Mouse (Mus musculus): ENCODE measurements at regions not wholly inside any gene's neighbourhood (a gene's known extent, or its start where the extent isn't known, plus 50 kb on each side); places are given as distances from the start of the nearest gene placed in this dataset.

DNA sequence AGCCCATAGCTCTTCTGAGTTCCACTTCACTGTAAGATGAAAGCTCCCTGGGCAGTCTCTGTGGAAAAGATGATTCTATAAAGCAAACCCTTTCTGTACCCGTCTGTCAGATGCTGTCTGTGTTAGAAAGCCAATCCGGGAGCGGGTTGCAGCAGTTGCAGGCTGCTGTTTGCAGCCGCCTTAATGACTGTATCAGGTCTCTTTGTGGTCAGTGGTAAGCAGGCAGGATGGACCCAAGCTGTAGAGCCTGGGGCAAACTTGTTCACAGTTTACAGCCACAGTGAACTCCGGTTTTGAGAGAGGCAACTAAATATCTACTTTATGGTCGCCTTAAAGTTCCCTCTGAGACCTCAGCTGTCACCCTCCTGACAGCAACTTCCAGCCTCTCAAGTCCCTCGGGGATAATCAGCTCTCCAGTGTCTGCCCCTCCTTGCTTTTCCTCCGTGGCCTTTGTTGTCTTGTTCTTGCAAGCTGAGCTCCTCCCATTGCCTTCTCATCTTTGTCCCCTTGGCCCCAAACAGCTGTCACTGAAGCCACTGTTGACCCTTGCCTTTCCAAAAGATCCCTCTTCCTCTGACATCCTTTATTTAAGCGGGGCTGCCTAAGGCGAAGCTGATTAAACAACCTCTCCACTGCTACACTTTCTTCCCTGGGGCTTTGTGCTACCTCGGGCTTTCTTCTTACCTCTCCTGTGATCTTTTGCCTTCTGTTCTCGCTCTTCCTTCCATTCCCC, 565.1 kb downstream of the Bnc2 start:
- H3K4me3 ChIP-seq (replicated peaks; ENCODE audit: extremely low read depth, low read depth, low read length): no peak overlapping the region
- 42% methylated on average over 12 of the region's 12 CpGs for WGBS
- no peak for TF ChIP-seq POLR2A (IDR thresholded peaks at IDR 0.05; ENCODE audit: borderline replicate concordance, extremely low read depth, low read depth, low read length)
- TF ChIP-seq CTCF (IDR thresholded peaks at IDR 0.05; ENCODE audit: insufficient read depth, low read length): no peak
- no peak for DNase-seq
- no peaks in the 10 kb centered on the region for H3K4me1 ChIP-seq (ENCODE audit: control insufficient read depth, insufficient read depth, low read length)

DNA sequence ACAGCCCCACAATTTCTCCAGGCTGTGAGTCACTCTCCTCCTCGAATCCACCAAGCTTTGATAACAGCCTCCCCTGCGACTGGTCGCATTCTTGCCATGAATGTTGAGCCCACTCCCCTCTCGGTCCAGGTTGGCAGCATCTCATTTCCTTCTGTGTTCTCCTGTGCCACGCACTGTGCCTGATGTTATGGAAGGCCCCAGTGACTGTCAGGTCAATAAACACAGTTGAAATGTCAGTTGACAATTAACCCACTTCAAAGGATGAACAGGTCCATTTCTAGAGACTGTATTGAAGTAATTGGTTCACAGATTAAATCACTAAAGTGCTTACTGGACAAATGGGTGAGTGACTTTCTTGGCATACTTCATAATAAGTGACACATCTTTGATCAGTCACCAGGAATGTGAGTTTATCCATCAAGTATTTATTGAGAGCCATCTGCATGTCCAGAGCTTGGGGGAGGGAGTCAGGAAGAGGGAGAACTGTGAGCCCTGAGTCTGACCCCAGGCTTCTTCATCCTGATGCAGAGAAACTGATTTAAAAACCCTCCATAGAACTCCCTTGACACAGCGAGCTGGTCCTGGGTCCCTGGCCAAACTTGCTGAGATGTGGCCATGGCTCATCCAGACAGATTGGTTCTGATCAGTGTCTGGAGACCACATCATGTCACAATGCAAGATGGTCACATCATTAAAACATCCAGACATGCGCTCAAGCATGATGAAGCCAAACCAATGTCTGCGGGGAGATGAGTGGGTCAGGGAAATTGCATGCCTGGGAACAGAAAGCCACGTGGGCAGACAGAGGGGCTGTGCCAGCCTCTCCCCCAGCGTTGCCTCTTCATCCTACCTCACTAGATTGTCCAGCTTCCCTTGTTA, 560.7 kb downstream of the Bnc2 start:
- Histone ChIP-seq H3K4me3 (replicated peaks; ENCODE audit: extremely low read depth, low read depth, low read length) (no peak overlapping the region), H3K4me1 (ENCODE audit: control insufficient read depth, insufficient read depth, low read length) (no peaks in the 10 kb centered on the region)
- 71% methylated on average over 10 of the region's 10 CpGs for WGBS
- no peak for DNase-seq
- no peak for TF ChIP-seq CTCF (IDR thresholded peaks at IDR 0.05; ENCODE audit: insufficient read depth, low read length)
- TF ChIP-seq POLR2A (IDR thresholded peaks at IDR 0.05; ENCODE audit: borderline replicate concordance, extremely low read depth, low read depth, low read length): no peak

DNA sequence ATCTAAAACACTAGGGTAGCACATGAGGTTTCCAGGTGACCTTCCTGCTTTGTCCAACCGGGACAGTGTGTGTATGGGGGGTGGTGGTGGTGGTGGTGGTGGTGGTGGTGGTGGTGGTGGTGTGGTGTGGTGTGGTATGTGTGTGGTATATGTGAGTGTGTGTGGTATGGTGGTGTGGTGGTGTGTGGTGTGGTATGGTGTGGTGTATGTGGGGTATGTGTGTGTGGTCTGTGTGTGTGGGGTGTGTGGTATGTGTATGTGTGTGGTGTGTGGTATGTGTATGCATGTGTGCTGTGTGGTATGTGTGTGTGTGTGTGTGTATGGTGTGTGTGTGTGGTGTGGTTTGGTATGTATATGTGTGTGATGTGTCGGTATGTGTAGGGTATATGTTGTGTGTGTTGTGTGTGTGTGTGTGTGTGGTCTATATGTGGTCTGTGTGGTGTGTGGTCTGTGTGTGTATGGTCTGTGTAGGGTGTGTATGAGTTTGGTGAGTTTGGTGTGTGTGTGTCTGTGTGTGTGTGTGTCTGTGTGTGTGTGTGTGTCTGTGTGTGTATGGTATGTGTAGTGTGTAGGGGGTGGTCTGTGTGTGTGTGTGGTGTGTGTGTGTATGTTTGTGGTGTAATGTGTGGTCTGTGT, 556.7 kb downstream of the Bnc2 start:
- Histone ChIP-seq H3K4me3 (replicated peaks; ENCODE audit: extremely low read depth, low read depth, low read length) (no peak overlapping the region), H3K4me1 (ENCODE audit: control insufficient read depth, insufficient read depth, low read length) (no peaks in the 10 kb centered on the region)
- 95% methylated on average over 2 of the region's 2 CpGs for WGBS
- no peak for TF ChIP-seq POLR2A (IDR thresholded peaks at IDR 0.05; ENCODE audit: borderline replicate concordance, extremely low read depth, low read depth, low read length)
- no peak for TF ChIP-seq CTCF (IDR thresholded peaks at IDR 0.05; ENCODE audit: insufficient read depth, low read length)
- no peak for DNase-seq

DNA sequence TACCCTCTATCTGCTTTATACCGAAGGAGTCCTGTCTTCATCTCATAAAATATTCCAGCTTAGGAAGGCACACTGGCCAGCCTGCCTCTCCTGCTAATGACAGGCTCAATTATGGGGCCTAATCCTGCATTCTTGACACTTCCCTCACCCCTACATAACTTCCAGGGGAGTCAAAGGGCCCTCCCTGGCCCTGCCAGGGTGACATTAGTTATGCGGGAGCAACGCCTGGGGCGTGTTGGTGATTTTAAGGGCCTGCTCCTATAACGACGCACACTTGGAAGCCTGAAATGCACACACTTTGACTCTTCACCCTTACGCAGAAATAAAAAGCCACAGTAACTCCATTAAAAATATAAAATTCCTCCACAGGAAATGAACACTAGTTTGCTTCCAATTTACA, 555.5 kb downstream of the Bnc2 start:
- WGBS: 66% methylated on average over 7 of the region's 7 CpGs
- no peaks in the 10 kb centered on the region for H3K4me1 ChIP-seq (ENCODE audit: control insufficient read depth, insufficient read depth, low read length)
- DNase-seq: no peak
- TF ChIP-seq CTCF (IDR thresholded peaks at IDR 0.05; ENCODE audit: insufficient read depth, low read length) (no peak), POLR2A (IDR thresholded peaks at IDR 0.05; ENCODE audit: borderline replicate concordance, extremely low read depth, low read depth, low read length) (no peak)
- H3K4me3 ChIP-seq (replicated peaks; ENCODE audit: extremely low read depth, low read depth, low read length): no peak overlapping the region

DNA sequence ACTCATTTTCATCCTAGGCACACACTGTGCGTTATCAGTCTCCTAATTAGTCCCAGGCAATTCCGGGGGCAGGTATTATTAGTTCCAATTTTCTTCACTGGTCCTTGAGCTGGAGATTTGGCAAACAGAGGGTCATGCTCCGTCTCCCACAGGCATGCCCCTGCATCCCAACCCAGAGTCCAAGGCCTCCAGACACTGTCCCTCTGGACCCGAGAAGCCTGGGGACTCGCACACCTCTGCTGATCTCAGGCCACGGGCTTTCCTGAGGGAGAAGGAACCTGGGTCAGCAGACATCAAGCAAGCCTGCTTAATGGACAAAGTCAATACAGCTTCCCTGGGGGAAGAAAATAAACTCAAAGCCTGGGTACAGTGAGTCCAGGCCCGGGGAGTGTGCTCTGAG, 554.7 kb downstream of the Bnc2 start:
- TF ChIP-seq CTCF (IDR thresholded peaks at IDR 0.05; ENCODE audit: insufficient read depth, low read length): no peak
- no peak for TF ChIP-seq POLR2A (IDR thresholded peaks at IDR 0.05; ENCODE audit: borderline replicate concordance, extremely low read depth, low read depth, low read length)
- Histone ChIP-seq H3K4me3 (replicated peaks; ENCODE audit: extremely low read depth, low read depth, low read length) (no peak overlapping the region), H3K4me1 (ENCODE audit: control insufficient read depth, insufficient read depth, low read length) (no peaks in the 10 kb centered on the region)
- WGBS: 79% methylated on average over 7 of the region's 7 CpGs
- DNase-seq: no peak

DNA sequence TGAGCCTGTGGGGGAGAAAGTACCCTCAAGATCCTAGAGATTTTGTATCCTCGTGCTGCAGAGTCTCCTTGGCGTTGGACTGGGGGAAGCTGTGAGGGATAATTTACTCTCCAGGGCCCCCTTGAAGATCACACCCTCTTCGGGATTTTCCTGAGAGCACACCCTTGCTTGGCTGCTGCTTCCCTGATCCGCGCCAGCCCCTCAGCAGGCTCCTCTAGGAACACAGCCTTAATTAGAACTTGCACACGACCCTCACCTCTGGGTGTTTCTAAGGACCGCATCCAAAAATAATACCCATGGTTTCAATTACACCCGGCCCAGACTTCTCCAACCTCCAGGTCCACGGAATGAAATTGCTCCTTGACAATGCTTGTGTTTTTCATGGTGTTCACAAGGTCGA, 553.6 kb downstream of the Bnc2 start:
- TF ChIP-seq CTCF (IDR thresholded peaks at IDR 0.05; ENCODE audit: insufficient read depth, low read length) (no peak), POLR2A (IDR thresholded peaks at IDR 0.05; ENCODE audit: borderline replicate concordance, extremely low read depth, low read depth, low read length) (no peak)
- WGBS: 71% methylated on average over 10 of the region's 10 CpGs

DNA sequence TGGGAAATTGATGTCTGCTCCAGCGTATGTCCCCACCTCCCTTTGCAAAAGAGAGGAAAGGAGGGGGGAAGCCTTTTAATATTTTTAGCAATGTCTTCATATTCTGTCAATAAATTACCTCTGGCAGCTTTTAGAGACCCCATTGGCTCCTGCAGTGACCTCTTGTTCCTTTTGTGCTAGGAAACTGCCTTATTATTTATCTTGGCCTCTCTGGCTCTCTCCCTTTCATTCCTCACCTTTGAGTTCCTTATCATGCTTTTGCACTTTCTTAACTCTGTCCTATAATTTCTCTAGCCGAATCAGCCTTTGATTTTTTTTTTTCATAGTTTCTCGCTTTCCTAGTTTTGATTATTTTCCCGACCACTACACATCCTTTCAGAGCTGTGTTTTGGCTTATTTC, 548.7 kb downstream of the Bnc2 start:
- no peak for DNase-seq
- TF ChIP-seq CTCF (IDR thresholded peaks at IDR 0.05; ENCODE audit: insufficient read depth, low read length): no peak
- no peak for TF ChIP-seq POLR2A (IDR thresholded peaks at IDR 0.05; ENCODE audit: borderline replicate concordance, extremely low read depth, low read depth, low read length)
- Histone ChIP-seq H3K4me3 (replicated peaks; ENCODE audit: extremely low read depth, low read depth, low read length) (no peak overlapping the region), H3K4me1 (ENCODE audit: control insufficient read depth, insufficient read depth, low read length) (no peaks in the 10 kb centered on the region)
- WGBS: 39% methylated on average over 4 of the region's 4 CpGs

More for the DNA sequence above, 553.6 kb downstream of the Bnc2 start:
- no peak for DNase-seq
- Histone ChIP-seq H3K4me3 (replicated peaks; ENCODE audit: extremely low read depth, low read depth, low read length) (no peak overlapping the region), H3K4me1 (ENCODE audit: control insufficient read depth, insufficient read depth, low read length) (no peaks in the 10 kb centered on the region)

DNA sequence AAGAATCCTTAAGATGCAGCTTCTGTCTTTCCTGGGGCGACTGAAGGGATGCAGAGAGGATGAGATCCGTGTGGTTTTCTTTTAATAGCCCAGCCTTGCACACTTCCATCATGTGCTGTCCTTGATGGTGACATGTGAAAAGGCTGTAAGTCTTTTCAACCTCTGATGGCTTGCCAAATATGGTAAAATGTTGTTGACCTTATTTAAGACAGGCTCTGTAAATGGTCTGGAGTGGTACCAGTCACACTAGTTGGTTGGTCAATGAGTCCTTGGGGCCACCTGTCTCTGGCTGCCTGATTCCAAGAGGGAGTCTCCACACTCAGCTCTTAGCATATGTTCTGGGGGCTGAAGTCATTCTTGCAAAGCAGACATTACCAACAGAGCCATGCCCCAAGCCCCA, 547.7 kb downstream of the Bnc2 start:
- TF ChIP-seq CTCF (IDR thresholded peaks at IDR 0.05; ENCODE audit: insufficient read depth, low read length): no peak
- no peak for TF ChIP-seq POLR2A (IDR thresholded peaks at IDR 0.05; ENCODE audit: borderline replicate concordance, extremely low read depth, low read depth, low read length)
- WGBS: 49% methylated on average over 2 of the region's 2 CpGs

DNA sequence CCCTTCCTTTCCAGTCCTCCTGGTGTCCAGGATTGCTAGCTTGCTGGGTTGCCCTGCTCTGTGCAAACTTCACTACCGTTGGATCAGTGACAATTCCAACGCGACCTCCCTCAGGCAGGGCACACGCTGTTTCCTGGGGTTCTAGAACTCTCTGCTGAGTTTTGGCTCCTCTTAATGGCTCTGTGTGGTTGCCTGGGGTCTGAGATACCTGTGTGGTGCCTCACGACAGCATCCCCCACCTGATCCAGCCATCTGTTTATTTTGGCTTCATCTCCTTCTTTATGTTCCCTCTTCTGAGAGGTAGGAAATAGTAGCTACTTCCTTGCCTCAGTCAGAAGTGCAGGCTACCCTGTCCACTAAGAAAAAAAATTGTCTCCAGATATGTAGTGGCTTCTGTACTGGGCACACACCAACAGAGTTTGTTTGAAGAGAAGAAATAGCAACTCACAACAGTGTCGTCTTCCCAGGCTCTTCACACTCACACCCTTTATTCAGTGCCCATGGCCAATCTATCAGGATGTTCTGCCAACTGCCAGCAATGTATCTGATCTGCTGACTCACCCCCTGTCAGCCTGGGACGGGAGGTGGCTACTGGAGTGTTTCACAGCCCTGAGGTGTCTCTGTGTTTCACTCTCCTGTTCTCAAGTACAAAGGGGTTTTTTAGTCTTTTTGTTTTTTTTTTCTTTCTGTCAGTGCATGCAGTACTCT, 544.1 kb downstream of the Bnc2 start:
- H3K4me1 ChIP-seq (ENCODE audit: control insufficient read depth, insufficient read depth, low read length): no peaks in the 10 kb centered on the region
- TF ChIP-seq CTCF (IDR thresholded peaks at IDR 0.05; ENCODE audit: insufficient read depth, low read length) (no peak), POLR2A (IDR thresholded peaks at IDR 0.05; ENCODE audit: borderline replicate concordance, extremely low read depth, low read depth, low read length) (no peak)
- no peak overlapping the region for H3K4me3 ChIP-seq (replicated peaks; ENCODE audit: extremely low read depth, low read depth, low read length)
- WGBS: 48% methylated on average over 7 of the region's 7 CpGs
- no peak for DNase-seq

More for the DNA sequence above, 547.7 kb downstream of the Bnc2 start:
- no peak for DNase-seq
- H3K4me1 ChIP-seq (ENCODE audit: control insufficient read depth, insufficient read depth, low read length): no peaks in the 10 kb centered on the region
- no peak overlapping the region for H3K4me3 ChIP-seq (replicated peaks; ENCODE audit: extremely low read depth, low read depth, low read length)
